Mouse (Mus musculus): ENCODE measurements around the gene Gm14851. TPM values are rescaled to one million over a fixed set of nuclear protein-coding genes. Genes with fewer than 3 reads are reported as not detected.
"Not testable (repeated sequence)": the region's sequence is repeated elsewhere in the genome, so short reads cannot be mapped to it uniquely, and the experiment has no call there.

Gene Gm14851
- not detected for total RNA-seq (2021)
- long read RNA-seq, experiment 1, result 0 reads
- long read RNA-seq, experiment 2, result 0 reads

GRCm38 (mm10) chr8:21095950-21096349 is at the start of gene Gm14851:
Gm14851 (minus strand) TSS chr8:21096050.
- not testable (repeated sequence) for DNase-seq (ENCODE audit: low spot score in 2 of 2)

GRCm38 (mm10) chr8:21134342-21134741 is 38.5 kb upstream of the Gm14851 start, which contains the start of gene Defa30:
Defa30 (plus strand) TSS chr8:21134642.
- DNase-seq (ENCODE audit: low spot score in 2 of 2), result not testable (repeated sequence)

- DNase-seq (ENCODE audit: low spot score in 2 of 2), result peak in 1 of 2 experiments; percentile 2
Observed at GRCm38 (mm10) chr8:21093106-21093505, 2.7 kb downstream of the Gm14851 start.

- DNase-seq (ENCODE audit: low spot score in 2 of 2), result not testable (repeated sequence)
Observed at GRCm38 (mm10) chr8:21084142-21084541, 11.7 kb downstream of the Gm14851 start, which contains the start of gene Defa25. Defa25 (plus strand) TSS chr8:21084442.

- not testable (repeated sequence) for DNase-seq (ENCODE audit: low spot score in 2 of 2)
Observed at GRCm38 (mm10) chr8:21064738-21065137, 31.1 kb downstream of the Gm14851 start, which contains the start of gene Defa35. Defa35 (plus strand) TSS chr8:21065038.

GRCm38 (mm10) chr8:21054747-21055146 is 41.1 kb downstream of the Gm14851 start, which contains the start of gene Defa23:
Defa23 (plus strand) TSS chr8:21055047.
- DNase-seq (ENCODE audit: low spot score in 2 of 2), result not testable (repeated sequence)

Other genes with a start within 250 kb of the Gm14851 start
- gene Defb33, start 203.4 kb downstream of the Gm14851 start, total RNA-seq (2021), result not detected
- gene Gm15056, start 193.4 kb downstream of the Gm14851 start, total RNA-seq (2021), result not detected
- gene Gm6040, start 174.0 kb downstream of the Gm14851 start, total RNA-seq (2021), result not detected
- gene AY761185, start 151.3 kb downstream of the Gm14851 start, total RNA-seq (2021), result not detected
- not detected for gene Defa21, start 70.5 kb downstream of the Gm14851 start, total RNA-seq (2021)
- not detected for gene Defa23, start 41.0 kb downstream of the Gm14851 start, total RNA-seq (2021)
- gene Defa35, start 31.0 kb downstream of the Gm14851 start, total RNA-seq (2021), result not detected
- gene Defa25, start 11.6 kb downstream of the Gm14851 start, total RNA-seq (2021), result not detected
- not detected for gene Defa30, start 38.6 kb upstream of the Gm14851 start, total RNA-seq (2021)
- not detected for gene Defa22, start 66.2 kb upstream of the Gm14851 start, total RNA-seq (2021)
- not detected for gene Defa31, start 95.6 kb upstream of the Gm14851 start, total RNA-seq (2021)
- gene Gm15293, start 105.5 kb upstream of the Gm14851 start, total RNA-seq (2021), result not detected
- not detected for gene Gm15292, start 153.7 kb upstream of the Gm14851 start, total RNA-seq (2021)
- gene Defa27, start 219.5 kb upstream of the Gm14851 start, total RNA-seq (2021), result not detected
- gene Defa29, start 231.0 kb upstream of the Gm14851 start, total RNA-seq (2021), result not detected